Mouse (Mus musculus): ENCODE measurements around the gene Msl3l2. TPM values are rescaled to one million over a fixed set of nuclear protein-coding genes. Genes with fewer than 3 reads are reported as not detected.

Msl3l2 gene
- polyA plus RNA-seq, 1 experiment from 2014 or later = 8.0 TPM

- Histone ChIP-seq H3K4me1 (ENCODE audit: control insufficient read depth, insufficient read depth, low read length) (peaks cover 5% of the 10 kb centered on the region; the same call in 1 of the 2 replicates), H3K9me3 (ENCODE audit: control insufficient read depth, low read length) (no peaks in the 10 kb centered on the region), H3K27me3 (ENCODE audit: control insufficient read depth, insufficient read depth, low read length) (no peaks in the 10 kb centered on the region), H3K4me2 (replicated peaks; ENCODE audit: low read depth, low read length) (peak overlapping the region; percentile 39), H3K4me3 (ENCODE audit: low read length) (peak overlapping the region; percentile 29; the same call in 1 of the 2 replicates), H3K36me3 (ENCODE audit: control insufficient read depth, insufficient read depth, low read length) (no peaks in the 10 kb centered on the region), H3K27ac (ENCODE audit: low read depth, low read length) (0 out of 2 replicates have a peak overlapping the region, but pooled peaks have one; percentile 43), H3K9ac (ENCODE audit: low read depth, low read length) (peak overlapping the region; percentile 35; the same call in 1 of the 2 replicates)
- ATAC-seq (ENCODE audit: low FRiP score, low TSS enrichment) = no peak
- 36% methylated on average over 1 of the region's 1 CpGs for WGBS
These were observed 248 bp downstream of the Msl3l2 start for GRCm38 (mm10) chr10:56106996-56107334.

- H3K36me3 ChIP-seq (ENCODE audit: control insufficient read depth, insufficient read depth, low read length) = no peaks in the 10 kb centered on the region
- 0 out of 2 replicates have a peak, but pooled peaks cover 6% of the 10 kb centered on the region for H3K4me1 ChIP-seq (ENCODE audit: control insufficient read depth, insufficient read depth, low read length)
- no peaks in the 10 kb centered on the region for H3K27me3 ChIP-seq (ENCODE audit: control insufficient read depth, insufficient read depth, low read length)
- 0% methylated on average over 46 of the region's 50 CpGs for WGBS
- no peaks in the 10 kb centered on the region for H3K9me3 ChIP-seq (ENCODE audit: control insufficient read depth, low read length)
- peak overlapping the region; percentile 60; the same call in 1 of the 2 replicates for H3K27ac ChIP-seq (ENCODE audit: low read depth, low read length)
- H3K4me3 ChIP-seq (ENCODE audit: low read length) = peak overlapping the region; percentile 59
- peak overlapping the region; percentile 62 for H3K9ac ChIP-seq (ENCODE audit: low read depth, low read length)
- peak overlapping the region; percentile 85 for H3K4me2 ChIP-seq (replicated peaks; ENCODE audit: low read depth, low read length)
- ATAC-seq (ENCODE audit: low FRiP score, low TSS enrichment) = peak; percentile 96
These were observed 8.4 kb downstream of the Msl3l2 start for GRCm38 (mm10) chr10:56114951-56115635.

- H3K27ac ChIP-seq (ENCODE audit: low read depth, low read length) = peak overlapping the region; percentile 60; the same call in 1 of the 2 replicates
- H3K4me3 ChIP-seq (ENCODE audit: low read length) = peak overlapping the region; percentile 59
- no peaks in the 10 kb centered on the region for H3K27me3 ChIP-seq (ENCODE audit: control insufficient read depth, insufficient read depth, low read length)
- peak; percentile 79 for ATAC-seq (ENCODE audit: low FRiP score, low TSS enrichment)
- H3K36me3 ChIP-seq (ENCODE audit: control insufficient read depth, insufficient read depth, low read length) = no peaks in the 10 kb centered on the region
- 11% methylated on average over 25 of the region's 27 CpGs for WGBS
- 0 out of 2 replicates have a peak, but pooled peaks cover 6% of the 10 kb centered on the region for H3K4me1 ChIP-seq (ENCODE audit: control insufficient read depth, insufficient read depth, low read length)
- H3K9me3 ChIP-seq (ENCODE audit: control insufficient read depth, low read length) = no peaks in the 10 kb centered on the region
- peak overlapping the region; percentile 62 for H3K9ac ChIP-seq (ENCODE audit: low read depth, low read length)
- peak overlapping the region; percentile 85 for H3K4me2 ChIP-seq (replicated peaks; ENCODE audit: low read depth, low read length)
These were observed 9.0 kb downstream of the Msl3l2 start for GRCm38 (mm10) chr10:56115636-56116180.

- no peak overlapping the region for H3K9ac ChIP-seq (ENCODE audit: low read depth, low read length)
- no peaks in the 10 kb centered on the region for H3K27me3 ChIP-seq (ENCODE audit: control insufficient read depth, insufficient read depth, low read length)
- no peak overlapping the region for H3K27ac ChIP-seq (ENCODE audit: low read depth, low read length)
- H3K9me3 ChIP-seq (ENCODE audit: control insufficient read depth, low read length) = no peaks in the 10 kb centered on the region
- ATAC-seq (ENCODE audit: low FRiP score, low TSS enrichment) = no peak
- H3K4me3 ChIP-seq (ENCODE audit: low read length) = no peak overlapping the region
- no peak overlapping the region for H3K4me2 ChIP-seq (replicated peaks; ENCODE audit: low read depth, low read length)
- H3K36me3 ChIP-seq (ENCODE audit: control insufficient read depth, insufficient read depth, low read length) = no peaks in the 10 kb centered on the region
- WGBS = 90% methylated on average over 1 of the region's 1 CpGs
- H3K4me1 ChIP-seq (ENCODE audit: control insufficient read depth, insufficient read depth, low read length) = no peaks in the 10 kb centered on the region
These were observed 20.3 kb downstream of the Msl3l2 start for GRCm38 (mm10) chr10:56126972-56127371.

- 89% methylated on average over 2 of the region's 2 CpGs for WGBS
- H3K27ac ChIP-seq (ENCODE audit: low read depth, low read length) = no peak overlapping the region
- no peak overlapping the region for H3K4me3 ChIP-seq (ENCODE audit: low read length)
- H3K4me2 ChIP-seq (replicated peaks; ENCODE audit: low read depth, low read length) = no peak overlapping the region
- no peaks in the 10 kb centered on the region for H3K4me1 ChIP-seq (ENCODE audit: control insufficient read depth, insufficient read depth, low read length)
- H3K36me3 ChIP-seq (ENCODE audit: control insufficient read depth, insufficient read depth, low read length) = no peaks in the 10 kb centered on the region
- no peaks in the 10 kb centered on the region for H3K27me3 ChIP-seq (ENCODE audit: control insufficient read depth, insufficient read depth, low read length)
- H3K9me3 ChIP-seq (ENCODE audit: control insufficient read depth, low read length) = no peaks in the 10 kb centered on the region
- no peak for ATAC-seq (ENCODE audit: low FRiP score, low TSS enrichment)
- H3K9ac ChIP-seq (ENCODE audit: low read depth, low read length) = no peak overlapping the region
These were observed 22.9 kb downstream of the Msl3l2 start for GRCm38 (mm10) chr10:56129642-56130041.

GRCm38 (mm10) chr10:56137191-56137590, 30.5 kb downstream of the Msl3l2 start:
- H3K4me2 ChIP-seq (replicated peaks; ENCODE audit: low read depth, low read length) = no peak overlapping the region
- H3K9me3 ChIP-seq (ENCODE audit: control insufficient read depth, low read length) = no peaks in the 10 kb centered on the region
- H3K27ac ChIP-seq (ENCODE audit: low read depth, low read length) = no peak overlapping the region
- no peaks in the 10 kb centered on the region for H3K27me3 ChIP-seq (ENCODE audit: control insufficient read depth, insufficient read depth, low read length)
- ATAC-seq (ENCODE audit: low FRiP score, low TSS enrichment) = no peak
- H3K4me1 ChIP-seq (ENCODE audit: control insufficient read depth, insufficient read depth, low read length) = no peaks in the 10 kb centered on the region
- H3K9ac ChIP-seq (ENCODE audit: low read depth, low read length) = no peak overlapping the region
- no peak overlapping the region for H3K4me3 ChIP-seq (ENCODE audit: low read length)
- 98% methylated on average over 5 of the region's 5 CpGs for WGBS
- no peaks in the 10 kb centered on the region for H3K36me3 ChIP-seq (ENCODE audit: control insufficient read depth, insufficient read depth, low read length)

GRCm38 (mm10) chr10:56148920-56149319, 42.2 kb downstream of the Msl3l2 start:
- Histone ChIP-seq H3K27ac (ENCODE audit: low read depth, low read length) (no peak overlapping the region), H3K9ac (ENCODE audit: low read depth, low read length) (no peak overlapping the region), H3K27me3 (ENCODE audit: control insufficient read depth, insufficient read depth, low read length) (no peaks in the 10 kb centered on the region), H3K9me3 (ENCODE audit: control insufficient read depth, low read length) (no peaks in the 10 kb centered on the region; the same call in 1 of the 2 replicates), H3K4me2 (replicated peaks; ENCODE audit: low read depth, low read length) (no peak overlapping the region), H3K4me3 (ENCODE audit: low read length) (no peak overlapping the region), H3K36me3 (ENCODE audit: control insufficient read depth, insufficient read depth, low read length) (no peaks in the 10 kb centered on the region), H3K4me1 (ENCODE audit: control insufficient read depth, insufficient read depth, low read length) (no peaks in the 10 kb centered on the region)
- 92% methylated on average over 3 of the region's 3 CpGs for WGBS
- ATAC-seq (ENCODE audit: low FRiP score, low TSS enrichment) = no peak

- 92% methylated on average over 3 of the region's 3 CpGs for WGBS
- H3K4me3 ChIP-seq (ENCODE audit: low read length) = no peak overlapping the region
- no peaks in the 10 kb centered on the region for H3K27me3 ChIP-seq (ENCODE audit: control insufficient read depth, insufficient read depth, low read length)
- no peak overlapping the region for H3K27ac ChIP-seq (ENCODE audit: low read depth, low read length)
- no peaks in the 10 kb centered on the region for H3K4me1 ChIP-seq (ENCODE audit: control insufficient read depth, insufficient read depth, low read length)
- H3K9me3 ChIP-seq (ENCODE audit: control insufficient read depth, low read length) = no peaks in the 10 kb centered on the region; the same call in 1 of the 2 replicates
- no peak for ATAC-seq (ENCODE audit: low FRiP score, low TSS enrichment)
- no peak overlapping the region for H3K9ac ChIP-seq (ENCODE audit: low read depth, low read length)
- H3K4me2 ChIP-seq (replicated peaks; ENCODE audit: low read depth, low read length) = no peak overlapping the region
- H3K36me3 ChIP-seq (ENCODE audit: control insufficient read depth, insufficient read depth, low read length) = no peaks in the 10 kb centered on the region
These were observed 50.2 kb downstream of the Msl3l2 start for GRCm38 (mm10) chr10:56156956-56157355.

GRCm38 (mm10) chr10:56158207-56158606, 51.5 kb downstream of the Msl3l2 start:
- Histone ChIP-seq H3K36me3 (ENCODE audit: control insufficient read depth, insufficient read depth, low read length) (no peaks in the 10 kb centered on the region), H3K4me1 (ENCODE audit: control insufficient read depth, insufficient read depth, low read length) (no peaks in the 10 kb centered on the region), H3K9ac (ENCODE audit: low read depth, low read length) (no peak overlapping the region), H3K4me2 (replicated peaks; ENCODE audit: low read depth, low read length) (no peak overlapping the region), H3K27ac (ENCODE audit: low read depth, low read length) (no peak overlapping the region), H3K4me3 (ENCODE audit: low read length) (no peak overlapping the region), H3K9me3 (ENCODE audit: control insufficient read depth, low read length) (no peaks in the 10 kb centered on the region), H3K27me3 (ENCODE audit: control insufficient read depth, insufficient read depth, low read length) (no peaks in the 10 kb centered on the region)
- WGBS = 90% methylated on average over 3 of the region's 3 CpGs
- no peak for ATAC-seq (ENCODE audit: low FRiP score, low TSS enrichment)

All from kidney, embryonic 14.5 days (tissue).